Mouse (Mus musculus): Measurements from ENCODE around the gene Ptprn2. TPM values are rescaled to one million over a fixed set of nuclear protein-coding genes. Genes with fewer than 3 reads are reported as not detected.

Ptprn2 gene
- polyA plus RNA-seq, 1 experiment from 2014 or later, result 0.14 TPM

- no peak overlapping the region for H3K4me3 ChIP-seq (ENCODE audit: low read depth, low read length)
- no peak for DNase-seq
These were observed 715.1 kb downstream of the Ptprn2 start for GRCm38 (mm10) chr12:117200590-117200989.

GRCm38 (mm10) chr12:117203506-117203905, 718.0 kb downstream of the Ptprn2 start:
- Histone ChIP-seq H3K36me3 (replicated peaks; ENCODE audit: insufficient read depth, low read length) (no peaks in the 10 kb centered on the region), H3K4me2 (ENCODE audit: low read depth, low read length) (no peak overlapping the region), H3K4me1 (ENCODE audit: insufficient read depth) (no peaks in the 10 kb centered on the region), H3K27ac (ENCODE audit: low read depth) (no peak overlapping the region), H3K9ac (replicated peaks) (no peak overlapping the region), H3K27me3 (ENCODE audit: insufficient read depth, low read length) (no peaks in the 10 kb centered on the region), H3K4me3 (ENCODE audit: low read depth, low read length) (no peak overlapping the region), H3K9me3 (ENCODE audit: low read length) (no peaks in the 10 kb centered on the region)
- WGBS (ENCODE audit: insufficient replicate concordance), result 64% methylated on average over 7 of the region's 7 CpGs
- TF ChIP-seq CTCF (IDR thresholded peaks at IDR 0.05; ENCODE audit: low read depth), result no peak
- no peak for TF ChIP-seq EP300 (IDR thresholded peaks at IDR 0.05; ENCODE audit: low read depth)
- DNase-seq (no peak), ATAC-seq (no peak)

More at GRCm38 (mm10) chr12:117200590-117200989, 715.1 kb downstream of the Ptprn2 start:
- no peaks in the 10 kb centered on the region for H3K4me1 ChIP-seq (ENCODE audit: insufficient read depth)
- 45% methylated on average over 5 of the region's 5 CpGs for WGBS (ENCODE audit: insufficient replicate concordance)
- H3K9ac ChIP-seq (replicated peaks), result no peak overlapping the region
- no peak overlapping the region for H3K27ac ChIP-seq (ENCODE audit: low read depth)
- no peak for ATAC-seq
- no peaks in the 10 kb centered on the region for H3K36me3 ChIP-seq (replicated peaks; ENCODE audit: insufficient read depth, low read length)
- TF ChIP-seq EP300 (IDR thresholded peaks at IDR 0.05; ENCODE audit: low read depth) (no peak), CTCF (IDR thresholded peaks at IDR 0.05; ENCODE audit: low read depth) (no peak)
- H3K9me3 ChIP-seq (ENCODE audit: low read length), result no peaks in the 10 kb centered on the region
- H3K4me2 ChIP-seq (ENCODE audit: low read depth, low read length), result no peak overlapping the region
- no peaks in the 10 kb centered on the region for H3K27me3 ChIP-seq (ENCODE audit: insufficient read depth, low read length)

- no peaks in the 10 kb centered on the region for H3K27me3 ChIP-seq (ENCODE audit: insufficient read depth, low read length)
- no peaks in the 10 kb centered on the region for H3K36me3 ChIP-seq (replicated peaks; ENCODE audit: insufficient read depth, low read length)
- no peak overlapping the region for H3K4me3 ChIP-seq (ENCODE audit: low read depth, low read length)
- H3K4me1 ChIP-seq (ENCODE audit: insufficient read depth), result no peaks in the 10 kb centered on the region
- H3K27ac ChIP-seq (ENCODE audit: low read depth), result no peak overlapping the region
- TF ChIP-seq CTCF (IDR thresholded peaks at IDR 0.05; ENCODE audit: low read depth) (no peak), EP300 (IDR thresholded peaks at IDR 0.05; ENCODE audit: low read depth) (no peak)
- H3K9ac ChIP-seq (replicated peaks), result no peak overlapping the region
- DNase-seq (no peak), ATAC-seq (no peak)
- H3K9me3 ChIP-seq (ENCODE audit: low read length), result no peaks in the 10 kb centered on the region
- H3K4me2 ChIP-seq (ENCODE audit: low read depth, low read length), result no peak overlapping the region
These were observed 719.4 kb downstream of the Ptprn2 start for GRCm38 (mm10) chr12:117204905-117205304.

GRCm38 (mm10) chr12:117207421-117208120, 722.1 kb downstream of the Ptprn2 start:
- TF ChIP-seq EP300 (IDR thresholded peaks at IDR 0.05; ENCODE audit: low read depth) (no peak), CTCF (IDR thresholded peaks at IDR 0.05; ENCODE audit: low read depth) (no peak)
- H3K27me3 ChIP-seq (ENCODE audit: insufficient read depth, low read length), result no peaks in the 10 kb centered on the region
- no peak overlapping the region for H3K4me2 ChIP-seq (ENCODE audit: low read depth, low read length)
- no peaks in the 10 kb centered on the region for H3K9me3 ChIP-seq (ENCODE audit: low read length)
- H3K9ac ChIP-seq (replicated peaks), result no peak overlapping the region
- no peak for DNase-seq
- no peak for ATAC-seq
- H3K27ac ChIP-seq (ENCODE audit: low read depth), result no peak overlapping the region
- 48% methylated on average over 4 of the region's 4 CpGs for WGBS (ENCODE audit: insufficient replicate concordance)
- H3K36me3 ChIP-seq (replicated peaks; ENCODE audit: insufficient read depth, low read length), result no peaks in the 10 kb centered on the region
- no peaks in the 10 kb centered on the region for H3K4me1 ChIP-seq (ENCODE audit: insufficient read depth)
- H3K4me3 ChIP-seq (ENCODE audit: low read depth, low read length), result no peak overlapping the region

- TF ChIP-seq CTCF (IDR thresholded peaks at IDR 0.05; ENCODE audit: low read depth) (no peak), EP300 (IDR thresholded peaks at IDR 0.05; ENCODE audit: low read depth) (no peak)
- Histone ChIP-seq H3K4me2 (ENCODE audit: low read depth, low read length) (no peak overlapping the region), H3K27ac (ENCODE audit: low read depth) (no peak overlapping the region), H3K36me3 (replicated peaks; ENCODE audit: insufficient read depth, low read length) (no peaks in the 10 kb centered on the region), H3K4me3 (ENCODE audit: low read depth, low read length) (no peak overlapping the region), H3K9me3 (ENCODE audit: low read length) (no peaks in the 10 kb centered on the region), H3K9ac (replicated peaks) (no peak overlapping the region), H3K27me3 (ENCODE audit: insufficient read depth, low read length) (no peaks in the 10 kb centered on the region), H3K4me1 (ENCODE audit: insufficient read depth) (no peaks in the 10 kb centered on the region)
- 83% methylated on average over 4 of the region's 4 CpGs for WGBS (ENCODE audit: insufficient replicate concordance)
- ATAC-seq (no peak), DNase-seq (no peak)
These were observed 724.9 kb downstream of the Ptprn2 start for GRCm38 (mm10) chr12:117210467-117210866.

GRCm38 (mm10) chr12:117213531-117213930, 728.0 kb downstream of the Ptprn2 start:
- no peak for DNase-seq
- TF ChIP-seq EP300 (IDR thresholded peaks at IDR 0.05; ENCODE audit: low read depth), result no peak
- no peak for TF ChIP-seq CTCF (IDR thresholded peaks at IDR 0.05; ENCODE audit: low read depth)
- H3K4me2 ChIP-seq (ENCODE audit: low read depth, low read length), result no peak overlapping the region
- no peak for ATAC-seq
- H3K4me3 ChIP-seq (ENCODE audit: low read depth, low read length), result no peak overlapping the region
- no peak overlapping the region for H3K27ac ChIP-seq (ENCODE audit: low read depth)
- H3K4me1 ChIP-seq (ENCODE audit: insufficient read depth), result no peaks in the 10 kb centered on the region
- no peaks in the 10 kb centered on the region for H3K36me3 ChIP-seq (replicated peaks; ENCODE audit: insufficient read depth, low read length)
- H3K9ac ChIP-seq (replicated peaks), result no peak overlapping the region
- WGBS (ENCODE audit: insufficient replicate concordance), result 45% methylated on average over 1 of the region's 1 CpGs
- H3K27me3 ChIP-seq (ENCODE audit: insufficient read depth, low read length), result no peaks in the 10 kb centered on the region
- H3K9me3 ChIP-seq (ENCODE audit: low read length), result no peaks in the 10 kb centered on the region

Data from liver, postnatal 0 days (tissue).